Comparison of ENCODE assay signal across 8 mouse cellular contexts in genomic region chr13:58400576-58400975, GRCm38 (mm10). TPM values are rescaled to one million over a fixed set of nuclear protein-coding genes. Genes with fewer than 3 reads are reported as not detected.
A peak's percentile ranks its signal among the peaks of the same experiment; 100 is the strongest.
DNase-seq lines count a peak whose midpoint lies in the region; ATAC-seq and TF ChIP-seq lines count a peak whose summit lies in the region.

No protein-coding gene starts in this region.

- peak overlapping the region; percentile 99 for H3K4me3 ChIP-seq in erythroblast, embryonic 14.5 days (replicated peaks)
- H3K4me3 ChIP-seq in C2C12 (ENCODE audit: insufficient read depth, poor library complexity, severe bottlenecking) = peak overlapping the region; percentile 78
- H3K4me3 ChIP-seq in forebrain, embryonic 15.5 days = peak overlapping the region; percentile 95
- peak overlapping the region; percentile 86 for H3K4me3 ChIP-seq in liver, embryonic 16.5 days (ENCODE audit: low read depth, low read length)

- peaks cover 62% of the 10 kb centered on the region for H3K36me3 ChIP-seq in erythroblast, embryonic 14.5 days (ENCODE audit: control insufficient read depth)
- peaks cover 57% of the 10 kb centered on the region for H3K36me3 ChIP-seq in C2C12 (ENCODE audit: control insufficient read depth, insufficient read depth)
- H3K36me3 ChIP-seq in forebrain, embryonic 15.5 days = peaks cover 29% of the 10 kb centered on the region
- H3K36me3 ChIP-seq in liver, embryonic 16.5 days (ENCODE audit: control insufficient read depth, insufficient read depth) = peaks cover 25% of the 10 kb centered on the region

- peak overlapping the region; percentile 54 for H3ac ChIP-seq in C2C12 (ENCODE audit: control insufficient read depth, insufficient read length, low read depth)

- peaks cover 25% of the 10 kb centered on the region for H3K4me1 ChIP-seq in erythroblast, embryonic 14.5 days (ENCODE audit: control insufficient read depth)
- H3K4me1 ChIP-seq in forebrain, embryonic 15.5 days = peaks cover 22% of the 10 kb centered on the region
- H3K4me1 ChIP-seq in liver, embryonic 16.5 days (ENCODE audit: control insufficient read depth, low read depth, low read length) = peaks cover 15% of the 10 kb centered on the region

- no peak for TF ChIP-seq CTCF in C2C12 (IDR thresholded peaks at IDR 0.05; ENCODE audit: control insufficient read depth, insufficient read depth, insufficient read length)

- H3K4me2 ChIP-seq in forebrain, embryonic 15.5 days (replicated peaks) = peak overlapping the region; percentile 56
- H3K4me2 ChIP-seq in liver, embryonic 16.5 days (ENCODE audit: low read depth, low read length) = peak overlapping the region; percentile 87

- DNase-seq in layer of hippocampus, postnatal 14 days (ENCODE audit: low spot score in 2 of 2) = no peak
- no peak for DNase-seq in cerebellum, adult 9-11 months
- DNase-seq in frontal cortex, postnatal 36 days (ENCODE audit: low spot score in 2 of 2) = no peak

- no peaks in the 10 kb centered on the region for H3K9me3 ChIP-seq in erythroblast, embryonic 14.5 days (ENCODE audit: control insufficient read depth, low read length)
- H3K9me3 ChIP-seq in forebrain, embryonic 15.5 days = no peaks in the 10 kb centered on the region
- H3K9me3 ChIP-seq in liver, embryonic 16.5 days (replicated peaks; ENCODE audit: control insufficient read depth, low read length) = no peaks in the 10 kb centered on the region

- ATAC-seq in erythroblast, adult 5-6 weeks (replicated peaks; ENCODE audit: low FRiP score, poor library complexity, severe bottlenecking) = no peak
- no peak for ATAC-seq in forebrain, embryonic 15.5 days (replicated peaks)
- ATAC-seq in liver, embryonic 16.5 days (ENCODE audit: low read depth) = no peak

- peaks cover 75% of the 10 kb centered on the region for H3K79me3 ChIP-seq in C2C12 (ENCODE audit: low read depth)

- H3K27me3 ChIP-seq in erythroblast, embryonic 14.5 days (ENCODE audit: control insufficient read depth) = no peaks in the 10 kb centered on the region
- H3K27me3 ChIP-seq in C2C12 (ENCODE audit: control insufficient read depth, insufficient read depth, insufficient read length) = no peaks in the 10 kb centered on the region
- no peaks in the 10 kb centered on the region for H3K27me3 ChIP-seq in forebrain, embryonic 15.5 days
- H3K27me3 ChIP-seq in liver, embryonic 16.5 days (ENCODE audit: control insufficient read depth, insufficient read depth, low read depth, low read length) = no peaks in the 10 kb centered on the region

- under 1% methylated on average over 11 of the region's 11 CpGs for WGBS in forebrain, embryonic 15.5 days
- under 1% methylated on average over 11 of the region's 11 CpGs for WGBS in liver, embryonic 16.5 days (ENCODE audit: insufficient replicate concordance)

- peak overlapping the region; percentile 99 for H3K9ac ChIP-seq in forebrain, embryonic 15.5 days (replicated peaks)
- H3K9ac ChIP-seq in liver, embryonic 16.5 days (ENCODE audit: low read depth, low read length) = peak overlapping the region; percentile 100

- no peak overlapping the region for H3K27ac ChIP-seq in forebrain, embryonic 15.5 days (replicated peaks)
- H3K27ac ChIP-seq in liver, embryonic 16.5 days (ENCODE audit: low read length) = peak overlapping the region; percentile 97

- peaks cover 99% of the 10 kb centered on the region for H3K79me2 ChIP-seq in C2C12 (ENCODE audit: control insufficient read depth, insufficient read depth)

TF ChIP-seq in C2C12, 6 proteins besides CTCF, POLR2A, EP300 and RAD21:
- TF ChIP-seq MAX (IDR thresholded peaks at IDR 0.05) = no peak
- TF ChIP-seq USF1 (IDR thresholded peaks at IDR 0.05; ENCODE audit: low read depth) = no peak
- TF ChIP-seq CEBPB (IDR thresholded peaks at IDR 0.05; ENCODE audit: low read depth) = no peak
- no peak for TF ChIP-seq FOSL1 (IDR thresholded peaks at IDR 0.05; ENCODE audit: insufficient read depth, low read length, poor library complexity, severe bottlenecking)
- no peak for TF ChIP-seq MYOG (IDR thresholded peaks at IDR 0.05; ENCODE audit: control insufficient read depth, extremely low read depth, insufficient read length)
- TF ChIP-seq MYOD1 (IDR thresholded peaks at IDR 0.05; ENCODE audit: control insufficient read depth, insufficient read length, low read depth) = no peak

RNA-seq across cellular contexts. Expression of gene Rmi1, which starts 1.5 kb away (rescaled TPM):
- 0.43 and 0.69 TPM in 2 replicates for polyA plus RNA-seq in erythroblast, embryonic 14.5 days (2012)
- 12.7 and 15.8 TPM in 2 replicates for total RNA-seq in erythroblast, adult 5-6 weeks (2015; ENCODE audit: low replicate concordance)
- 10.2 and 10.5 TPM in 2 replicates for total RNA-seq in erythroblast, adult 5-6 weeks (2017; ENCODE audit: low replicate concordance)
- polyA plus RNA-seq in C2C12 (2012; fragmentation: generic; extraction: Trizol) = 5.9 TPM
- 23.1 and 23.4 TPM in 2 replicates for polyA plus RNA-seq in forebrain, embryonic 15.5 days (2015; fragmentation: Nextera tagmentation; extraction: Ambion mirVana)
- polyA plus RNA-seq in liver, embryonic 16.5 days (2015; fragmentation: Nextera tagmentation; extraction: Ambion mirVana) = 11.9 and 13.1 TPM in 2 replicates
- 10 to 100 TPM; 16.3 to 16.6 TPM for total RNA-seq in layer of hippocampus, postnatal 14 days (2021)

RNA-seq across cellular contexts. Expression of gene Hnrnpk, which starts 2.6 kb away (rescaled TPM):
- polyA plus RNA-seq in erythroblast, embryonic 14.5 days (2012) = 23.2 and 24.0 TPM in 2 replicates
- total RNA-seq in erythroblast, adult 5-6 weeks (2015; ENCODE audit: low replicate concordance) = 213 and 264 TPM in 2 replicates
- 500 and 598 TPM in 2 replicates for total RNA-seq in erythroblast, adult 5-6 weeks (2017; ENCODE audit: low replicate concordance)
- polyA plus RNA-seq in C2C12 (2012; fragmentation: generic; extraction: Trizol) = 370 TPM
- 1,957 and 1,973 TPM in 2 replicates for polyA plus RNA-seq in forebrain, embryonic 15.5 days (2015; fragmentation: Nextera tagmentation; extraction: Ambion mirVana)
- 554 and 582 TPM in 2 replicates for polyA plus RNA-seq in liver, embryonic 16.5 days (2015; fragmentation: Nextera tagmentation; extraction: Ambion mirVana)
- total RNA-seq in layer of hippocampus, postnatal 14 days (2021) = 100 to 1,000 TPM; 716 to 724 TPM

RNA-seq across cellular contexts. Expression of gene 2210016F16Rik, which starts 15.6 kb away (rescaled TPM):
- 1.3 TPM in 2 replicates for polyA plus RNA-seq in erythroblast, embryonic 14.5 days (2012)
- 4.8 and 6.7 TPM in 2 replicates for total RNA-seq in erythroblast, adult 5-6 weeks (2015; ENCODE audit: low replicate concordance)
- 2.2 and 3.1 TPM in 2 replicates for total RNA-seq in erythroblast, adult 5-6 weeks (2017; ENCODE audit: low replicate concordance)
- polyA plus RNA-seq in C2C12 (2012; fragmentation: generic; extraction: Trizol) = 3.4 TPM
- 20.5 and 21.1 TPM in 2 replicates for polyA plus RNA-seq in forebrain, embryonic 15.5 days (2015; fragmentation: Nextera tagmentation; extraction: Ambion mirVana)
- 15.0 and 15.6 TPM in 2 replicates for polyA plus RNA-seq in liver, embryonic 16.5 days (2015; fragmentation: Nextera tagmentation; extraction: Ambion mirVana)
- 1 to 10 TPM; 5.7 to 6.3 TPM for total RNA-seq in layer of hippocampus, postnatal 14 days (2021)

RNA-seq across cellular contexts. Expression of gene Kif27, which starts 41.7 kb away (rescaled TPM):
- polyA plus RNA-seq in erythroblast, embryonic 14.5 days (2012) = 0.01 TPM in 1 of 2 replicates, not detected in the other
- total RNA-seq in erythroblast, adult 5-6 weeks (2015; ENCODE audit: low replicate concordance) = not detected in 2 replicates
- total RNA-seq in erythroblast, adult 5-6 weeks (2017; ENCODE audit: low replicate concordance) = not detected in 2 replicates
- polyA plus RNA-seq in C2C12 (2012; fragmentation: generic; extraction: Trizol) = 0.01 TPM
- polyA plus RNA-seq in forebrain, embryonic 15.5 days (2015; fragmentation: Nextera tagmentation; extraction: Ambion mirVana) = 1.5 and 1.6 TPM in 2 replicates
- 0.02 and 0.04 TPM in 2 replicates for polyA plus RNA-seq in liver, embryonic 16.5 days (2015; fragmentation: Nextera tagmentation; extraction: Ambion mirVana)
- total RNA-seq in layer of hippocampus, postnatal 14 days (2021) = 1 to 10 TPM; 2.0 to 3.6 TPM

Comparison
In these comparisons a context has a peak if more than half of its experiments do, and no peak if none do; other contexts are left out.
1. RNA of gene Hnrnpk, which starts 2.6 kb away (polyA plus RNA-seq): 1,957 to 1,973 TPM in forebrain, embryonic 15.5 days, 554 to 582 TPM in liver, embryonic 16.5 days and 370 TPM in C2C12 (single experiment); 23.2 to 24.0 TPM in erythroblast, embryonic 14.5 days; every median in the first group is over 10 times any median in the second.
2. Peak in every context shown above with its lines, with median percentiles within 50 percentile points of each other: H3K4me3 ChIP-seq.